Mouse (Mus musculus) megakaryocyte, embryonic 14.5 days (primary cell): Measurements from ENCODE around the gene Psmg1.

ENCODE experiments used
- FLI1 ChIP-seq: IDR thresholded peaks from 2 replicates; pipeline ENCODE4 v1.6.1; 2012; ENCODE audit warnings: low read length, inconsistent platforms, mixed read lengths
- GATA1 ChIP-seq: IDR thresholded peaks from 3 replicates; pipeline ENCODE4 v1.6.1; 2012; ENCODE audit warnings: mixed read lengths, low read length, inconsistent platforms, borderline replicate concordance

DNA sequence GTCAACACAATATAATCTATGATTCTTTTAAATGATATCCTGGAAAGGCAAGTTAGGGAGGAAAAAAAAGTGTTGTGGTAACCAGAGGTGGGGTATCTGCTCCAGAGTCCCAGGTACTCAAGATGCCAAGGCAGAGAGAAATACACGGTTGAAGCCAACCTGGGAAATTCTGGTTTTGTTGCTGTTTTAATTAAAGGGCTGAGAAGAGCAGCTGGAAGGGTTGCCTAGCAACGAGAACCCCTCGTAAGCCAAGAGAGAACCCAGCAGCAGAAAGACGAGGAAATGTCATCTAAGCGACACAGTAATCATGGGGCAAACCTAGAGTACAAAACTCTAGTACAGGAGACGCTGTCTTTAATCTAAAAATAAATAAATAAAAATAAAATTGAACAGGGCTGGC lies 48.8 kb upstream of the Psmg1 start:
- TF ChIP-seq GATA1 (no peak), FLI1 (no peak)
